ENCODE assay signal across 12 mouse cellular contexts in the genomic region with DNA sequence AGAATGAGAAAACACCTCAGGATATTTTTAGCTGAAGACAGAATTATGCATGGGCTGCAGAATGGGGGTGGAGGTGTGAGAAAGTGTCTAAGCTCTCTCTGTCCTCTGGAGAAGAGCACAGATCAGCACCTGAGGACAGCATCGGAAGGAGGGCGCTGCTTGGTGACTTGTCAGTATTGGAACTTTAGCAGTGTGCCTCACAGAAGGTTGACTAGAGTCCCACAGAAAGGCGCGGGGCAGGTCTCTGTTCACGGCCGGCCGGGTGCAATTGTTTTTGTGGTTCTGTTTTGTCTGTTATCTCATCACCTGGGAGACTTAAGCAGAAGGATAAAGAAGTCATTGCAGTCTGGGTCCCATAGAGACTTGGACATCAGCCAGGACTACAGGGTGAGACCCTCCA. TPM values are rescaled to one million over a fixed set of nuclear protein-coding genes. Genes with fewer than 3 reads are reported as not detected.
DNase-seq lines count a peak whose midpoint lies in the region; ATAC-seq lines count a peak whose summit lies in the region.
"Had no signal": no experiment of that assay in that cellular context is flagged by ENCODE, and none has a peak within 500 bp of the region (broad histone marks: within the 10 kb centered on the region; RNA-seq: fewer than 3 reads in every experiment).

No protein-coding gene starts in this region.

- intact Hi-C loops in heart, postnatal 14 days (cut with DNase I), result no loop called here

- peaks cover 78% of the 10 kb centered on the region for H3K4me1 ChIP-seq in liver, embryonic 11.5 days (replicated peaks; ENCODE audit: control insufficient read depth, insufficient read depth, low read length)
- H3K4me1 ChIP-seq in intestine, embryonic 16.5 days (ENCODE audit: control insufficient read depth, insufficient read depth, low read length), result peaks cover 45% of the 10 kb centered on the region

- ATAC-seq in liver, embryonic 11.5 days (replicated peaks; ENCODE audit: low FRiP score), result no peak
- ATAC-seq in intestine, embryonic 16.5 days, result no peak

- DNase-seq in heart, adult 11 months, result peak; percentile 88
- no peak for DNase-seq in heart, postnatal 14 days
- DNase-seq in thymus, postnatal 0 days (ENCODE audit: low spot score), result peak; percentile 46
- no peak for DNase-seq in thymus, adult 18-20 months
- no peak for DNase-seq in liver, embryonic 11.5 days (ENCODE audit: low spot score)
- peak; percentile 59 for DNase-seq in thymus, postnatal 4 days
- no peak for DNase-seq in layer of hippocampus, postnatal 14 days (ENCODE audit: low spot score in 2 of 2)
- DNase-seq: cerebellum, postnatal 36 days; kidney, adult 9 months had no signal

- no peak overlapping the region for H3K9ac ChIP-seq in liver, embryonic 11.5 days (ENCODE audit: low read depth, low read length)
- H3K9ac ChIP-seq in intestine, embryonic 16.5 days (ENCODE audit: low read depth, low read length), result no peak overlapping the region
- H3K9ac ChIP-seq: embryonic facial prominence, embryonic 15.5 days; limb, embryonic 13.5 days had no signal

- no peaks in the 10 kb centered on the region for H3K9me3 ChIP-seq in liver, embryonic 11.5 days (ENCODE audit: control insufficient read depth, low read length)
- H3K9me3 ChIP-seq in intestine, embryonic 16.5 days (ENCODE audit: control insufficient read depth, low read length), result no peaks in the 10 kb centered on the region
- H3K9me3 ChIP-seq: embryonic facial prominence, embryonic 15.5 days; limb, embryonic 13.5 days had no signal

- WGBS in liver, embryonic 11.5 days, result 39% methylated on average over 7 of the region's 7 CpGs
- 69% methylated on average over 7 of the region's 7 CpGs for WGBS in intestine, embryonic 16.5 days

- H3K36me3 ChIP-seq in liver, embryonic 11.5 days (ENCODE audit: control insufficient read depth, insufficient read depth, low read length), result no peaks in the 10 kb centered on the region
- H3K36me3 ChIP-seq in intestine, embryonic 16.5 days (ENCODE audit: control insufficient read depth, insufficient read depth, low read length), result no peaks in the 10 kb centered on the region
- H3K36me3 ChIP-seq: embryonic facial prominence, embryonic 15.5 days; limb, embryonic 13.5 days had no signal

- peak overlapping the region; percentile 28; the same call in 1 of the 2 replicates for H3K27ac ChIP-seq in liver, embryonic 11.5 days (ENCODE audit: low read depth, low read length)
- H3K27ac ChIP-seq in intestine, embryonic 16.5 days (ENCODE audit: low read length), result no peak overlapping the region
- H3K27ac ChIP-seq: embryonic facial prominence, embryonic 15.5 days; limb, embryonic 13.5 days had no signal

- no peaks in the 10 kb centered on the region for H3K27me3 ChIP-seq in liver, embryonic 11.5 days (replicated peaks; ENCODE audit: control insufficient read depth, insufficient read depth, low read length)
- no peaks in the 10 kb centered on the region for H3K27me3 ChIP-seq in intestine, embryonic 16.5 days (replicated peaks; ENCODE audit: control insufficient read depth, insufficient read depth, low read length)
- H3K27me3 ChIP-seq: embryonic facial prominence, embryonic 15.5 days; limb, embryonic 13.5 days had no signal

- H3K4me2 ChIP-seq in liver, embryonic 11.5 days, result peak overlapping the region; percentile 32
- H3K4me2 ChIP-seq in intestine, embryonic 16.5 days (ENCODE audit: low read depth, low read length), result no peak overlapping the region
- H3K4me2 ChIP-seq: embryonic facial prominence, embryonic 15.5 days; limb, embryonic 13.5 days had no signal

- H3K4me3 ChIP-seq in liver, embryonic 11.5 days (ENCODE audit: low read depth, low read length), result no peak overlapping the region
- no peak overlapping the region for H3K4me3 ChIP-seq in intestine, embryonic 16.5 days (ENCODE audit: low read length)
- H3K4me3 ChIP-seq: embryonic facial prominence, embryonic 15.5 days; limb, embryonic 13.5 days had no signal

RNA-seq across cellular contexts. Expression of a gene that starts 47.3 kb away (rescaled TPM):
- total RNA-seq in heart, postnatal 14 days (2021), result 10 to 100 TPM; 63.4 to 65.2 TPM
- 41.5 and 42.7 TPM in 2 replicates for polyA plus RNA-seq in thymus, postnatal 0 days (2015; fragmentation: Nextera tagmentation; extraction: Ambion mirVana)
- 65.0 and 69.0 TPM in 2 replicates for polyA plus RNA-seq in liver, embryonic 11.5 days (2014; fragmentation: Nextera tagmentation; extraction: Ambion mirVana)
- total RNA-seq in layer of hippocampus, postnatal 14 days (2021), result 100 to 1,000 TPM; 119 to 124 TPM
- 120 and 121 TPM in 2 replicates for polyA plus RNA-seq in intestine, embryonic 16.5 days (2015; fragmentation: Nextera tagmentation; extraction: Ambion mirVana)

Comparison
In these comparisons a context has a peak if more than half of its experiments do, and no peak if none do; other contexts are left out.
1. DNase-seq: peak in heart, adult 11 months (single experiment), thymus, postnatal 0 days (single experiment) and thymus, postnatal 4 days (single experiment); none in heart, postnatal 14 days (0 of 2), thymus, adult 18-20 months (0 of 2), liver, embryonic 11.5 days (single experiment) and layer of hippocampus, postnatal 14 days (0 of 2).